Mouse (Mus musculus) neural tube, embryonic 12.5 days (tissue): ENCODE data around the gene Dab2. TPM values are rescaled to one million over a fixed set of nuclear protein-coding genes. Genes with fewer than 3 reads are reported as not detected.

Source experiments
- ATAC-seq: fragments of 200-750 bp; cut with Nextera tagmentation; 2 replicates; pipeline ENCODE4 v1.8.0; 2017; ENCODE audit warnings: low read depth, mild to moderate bottlenecking, moderate TSS enrichment, moderate library complexity; ENCODE audit not compliant: low FRiP score
- H3K27ac ChIP-seq: fragments of 300-500 bp; sonication (generic); 2 replicates; pipeline ENCODE4 v1.5.1; 2016
- H3K27me3 ChIP-seq: fragments of 300-500 bp; sonication (generic); replicated peaks from 2 replicates; pipeline ENCODE4 v1.6.1; 2016; ENCODE audit warnings: mild to moderate bottlenecking
- H3K36me3 ChIP-seq: fragments of 300-500 bp; sonication (generic); 2 replicates; pipeline ENCODE4 v1.6.1; 2016; ENCODE audit warnings: mild to moderate bottlenecking
- H3K4me1 ChIP-seq: fragments of 300-500 bp; sonication (generic); 2 replicates; pipeline ENCODE4 v1.6.1; 2016
- H3K4me2 ChIP-seq: fragments of 300-500 bp; sonication (generic); replicated peaks from 2 replicates; pipeline ENCODE4 v1.6.1; 2016; ENCODE audit warnings: mild to moderate bottlenecking
- H3K4me3 ChIP-seq: fragments of 300-500 bp; sonication (generic); 2 replicates; pipeline ENCODE4 v1.5.1; 2016
- H3K9ac ChIP-seq: fragments of 300-500 bp; sonication (generic); 2 replicates; pipeline ENCODE4 v1.6.1; 2016; ENCODE audit warnings: mild to moderate bottlenecking
- H3K9me3 ChIP-seq: fragments of 300-500 bp; sonication (generic); 2 replicates; pipeline ENCODE4 v1.6.1; 2016; ENCODE audit warnings: mild to moderate bottlenecking
- WGBS: fragments of 180-500 bp; shearing (Covaris S2); methylation state at CpG from one replicate; pipeline ENCODE4 v1.1.7; 2016; 5-methylcytosine and 5-hydroxymethylcytosine counted together
- polyA plus RNA-seq: library from polyadenylated mRNA; unstranded; fragments of >200 nt; fragmentation: Nextera tagmentation; extraction: Ambion mirVana; gene quantifications from 2 replicates; pipeline ENCODE4 v1.2.1, GENCODE M21; 2016

Dab2 gene
- polyA plus RNA-seq, 1 experiment from 2014 or later = 46.9 TPM

- Histone ChIP-seq H3K36me3 (no peaks in the 10 kb centered on the region), H3K27me3 (no peaks in the 10 kb centered on the region), H3K4me3 (peak overlapping the region; percentile 44), H3K9ac (peak overlapping the region; percentile 51), H3K4me2 (peak overlapping the region; percentile 81), H3K9me3 (no peaks in the 10 kb centered on the region), H3K4me1 (peaks cover 4% of the 10 kb centered on the region), H3K27ac (peak overlapping the region; percentile 37; the same call in 1 of the 2 replicates)
- 3% methylated on average over 49 of the region's 49 CpGs for WGBS
- ATAC-seq = peak; percentile 92
These were observed 86.8 kb downstream of the Dab2 start for GRCm38 (mm10) chr15:6386159-6386951.

- peaks cover 4% of the 10 kb centered on the region for H3K4me1 ChIP-seq
- no peaks in the 10 kb centered on the region for H3K9me3 ChIP-seq
These were observed 87.6 kb downstream of the Dab2 start for GRCm38 (mm10) chr15:6386961-6387728.

GRCm38 (mm10) chr15:6387729-6388070 is 88.1 kb downstream of the Dab2 start:
- no peak for ATAC-seq
- Histone ChIP-seq H3K4me1 (peaks cover 4% of the 10 kb centered on the region), H3K27me3 (no peaks in the 10 kb centered on the region), H3K4me3 (peak overlapping the region; percentile 44), H3K36me3 (no peaks in the 10 kb centered on the region), H3K27ac (no peak overlapping the region), H3K4me2 (peak overlapping the region; percentile 81), H3K9ac (no peak overlapping the region), H3K9me3 (no peaks in the 10 kb centered on the region)
- WGBS = 30% methylated on average over 6 of the region's 6 CpGs

More at GRCm38 (mm10) chr15:6386961-6387728, 87.6 kb downstream of the Dab2 start:
- Histone ChIP-seq H3K27ac (no peak overlapping the region), H3K36me3 (no peaks in the 10 kb centered on the region), H3K4me2 (peak overlapping the region; percentile 81), H3K27me3 (no peaks in the 10 kb centered on the region), H3K4me3 (peak overlapping the region; percentile 44), H3K9ac (peak overlapping the region; percentile 51; the same call in 1 of the 2 replicates)
- WGBS = 11% methylated on average over 19 of the region's 19 CpGs
- peak; percentile 29; the same call in 1 of the 2 replicates for ATAC-seq

- no peaks in the 10 kb centered on the region for H3K9me3 ChIP-seq
- peak overlapping the region; percentile 81 for H3K4me2 ChIP-seq
- H3K4me1 ChIP-seq = peaks cover 4% of the 10 kb centered on the region
- H3K4me3 ChIP-seq = peak overlapping the region; percentile 44; the same call in 1 of the 2 replicates
- no peak overlapping the region for H3K27ac ChIP-seq
- no peaks in the 10 kb centered on the region for H3K36me3 ChIP-seq
- WGBS = 72% methylated on average over 3 of the region's 3 CpGs
- no peak for ATAC-seq
- H3K27me3 ChIP-seq = no peaks in the 10 kb centered on the region
- no peak overlapping the region for H3K9ac ChIP-seq
These were observed 88.6 kb downstream of the Dab2 start for GRCm38 (mm10) chr15:6388146-6388545.

- H3K27me3 ChIP-seq = no peaks in the 10 kb centered on the region
- 92% methylated on average over 7 of the region's 7 CpGs for WGBS
- no peaks in the 10 kb centered on the region for H3K9me3 ChIP-seq
- no peak overlapping the region for H3K9ac ChIP-seq
- no peak overlapping the region for H3K27ac ChIP-seq
- H3K36me3 ChIP-seq = no peaks in the 10 kb centered on the region
- no peak for ATAC-seq
- H3K4me3 ChIP-seq = no peak overlapping the region
- H3K4me1 ChIP-seq = peaks cover 4% of the 10 kb centered on the region
- H3K4me2 ChIP-seq = peak overlapping the region; percentile 81; the same call in 1 of the 2 replicates
These were observed 89.0 kb downstream of the Dab2 start for GRCm38 (mm10) chr15:6388631-6389030.

GRCm38 (mm10) chr15:6390106-6390505 is 90.5 kb downstream of the Dab2 start:
- no peak overlapping the region for H3K4me2 ChIP-seq

GRCm38 (mm10) chr15:6390657-6391056 is 91.1 kb downstream of the Dab2 start:
- no peak overlapping the region for H3K4me2 ChIP-seq
- H3K9ac ChIP-seq = no peak overlapping the region
- H3K27ac ChIP-seq = no peak overlapping the region
- ATAC-seq = no peak
- H3K4me1 ChIP-seq = peaks cover 4% of the 10 kb centered on the region
- H3K9me3 ChIP-seq = no peaks in the 10 kb centered on the region
- 47% methylated on average over 2 of the region's 2 CpGs for WGBS
- no peaks in the 10 kb centered on the region for H3K36me3 ChIP-seq
- H3K4me3 ChIP-seq = no peak overlapping the region
- no peaks in the 10 kb centered on the region for H3K27me3 ChIP-seq

More at GRCm38 (mm10) chr15:6390106-6390505, 90.5 kb downstream of the Dab2 start:
- ATAC-seq = no peak
- H3K27me3 ChIP-seq = no peaks in the 10 kb centered on the region
- H3K27ac ChIP-seq = no peak overlapping the region
- H3K9ac ChIP-seq = no peak overlapping the region
- no peak overlapping the region for H3K4me3 ChIP-seq
- H3K4me1 ChIP-seq = peaks cover 4% of the 10 kb centered on the region
- 81% methylated on average over 4 of the region's 4 CpGs for WGBS
- H3K36me3 ChIP-seq = no peaks in the 10 kb centered on the region
- H3K9me3 ChIP-seq = no peaks in the 10 kb centered on the region

- no peak for ATAC-seq
- no peak overlapping the region for H3K4me2 ChIP-seq
These were observed 92.3 kb downstream of the Dab2 start for GRCm38 (mm10) chr15:6391886-6392285.

GRCm38 (mm10) chr15:6393624-6394023 is 94.0 kb downstream of the Dab2 start:
- no peaks in the 10 kb centered on the region for H3K27me3 ChIP-seq
- H3K9ac ChIP-seq = no peak overlapping the region
- H3K4me3 ChIP-seq = no peak overlapping the region
- H3K36me3 ChIP-seq = no peaks in the 10 kb centered on the region
- H3K4me1 ChIP-seq = no peaks in the 10 kb centered on the region
- H3K4me2 ChIP-seq = no peak overlapping the region
- no peak for ATAC-seq
- no peaks in the 10 kb centered on the region for H3K9me3 ChIP-seq
- WGBS = 93% methylated on average over 4 of the region's 4 CpGs
- no peak overlapping the region for H3K27ac ChIP-seq

More at GRCm38 (mm10) chr15:6391886-6392285, 92.3 kb downstream of the Dab2 start:
- H3K4me3 ChIP-seq = no peak overlapping the region
- peaks cover 4% of the 10 kb centered on the region for H3K4me1 ChIP-seq
- H3K27ac ChIP-seq = no peak overlapping the region
- no peaks in the 10 kb centered on the region for H3K9me3 ChIP-seq
- no peak overlapping the region for H3K9ac ChIP-seq
- no peaks in the 10 kb centered on the region for H3K27me3 ChIP-seq
- H3K36me3 ChIP-seq = no peaks in the 10 kb centered on the region
- 92% methylated on average over 3 of the region's 3 CpGs for WGBS

- Histone ChIP-seq H3K36me3 (no peaks in the 10 kb centered on the region), H3K4me3 (no peak overlapping the region), H3K27ac (no peak overlapping the region), H3K4me2 (no peak overlapping the region), H3K9ac (no peak overlapping the region), H3K9me3 (no peaks in the 10 kb centered on the region), H3K27me3 (no peaks in the 10 kb centered on the region), H3K4me1 (no peaks in the 10 kb centered on the region)
- 91% methylated on average over 4 of the region's 4 CpGs for WGBS
- no peak for ATAC-seq
These were observed 98.6 kb downstream of the Dab2 start for GRCm38 (mm10) chr15:6398211-6398610.

GRCm38 (mm10) chr15:6398881-6399280 is 99.3 kb downstream of the Dab2 start:
- 90% methylated on average over 6 of the region's 6 CpGs for WGBS
- ATAC-seq = no peak
- Histone ChIP-seq H3K36me3 (no peaks in the 10 kb centered on the region), H3K27ac (no peak overlapping the region), H3K27me3 (no peaks in the 10 kb centered on the region), H3K4me3 (no peak overlapping the region), H3K4me1 (no peaks in the 10 kb centered on the region), H3K9me3 (no peaks in the 10 kb centered on the region), H3K9ac (no peak overlapping the region), H3K4me2 (no peak overlapping the region)

- no peak overlapping the region for H3K4me3 ChIP-seq
- H3K4me2 ChIP-seq = no peak overlapping the region
- H3K36me3 ChIP-seq = no peaks in the 10 kb centered on the region
- ATAC-seq = no peak
- no peaks in the 10 kb centered on the region for H3K27me3 ChIP-seq
- H3K9me3 ChIP-seq = no peaks in the 10 kb centered on the region
- H3K27ac ChIP-seq = no peak overlapping the region
- no peaks in the 10 kb centered on the region for H3K4me1 ChIP-seq
- 83% methylated on average over 8 of the region's 8 CpGs for WGBS
- H3K9ac ChIP-seq = no peak overlapping the region
These were observed 100.5 kb downstream of the Dab2 start for GRCm38 (mm10) chr15:6400115-6400514.
